Mouse (Mus musculus) liver, embryonic 11.5 days (tissue): Measurements from ENCODE around the gene Pla2g4d. TPM values are rescaled to one million over a fixed set of nuclear protein-coding genes. Genes with fewer than 3 reads are reported as not detected.
A peak's percentile ranks its signal among the peaks of the same experiment; 100 is the strongest.
"Not testable (repeated sequence)": the region's sequence is repeated elsewhere in the genome, so short reads cannot be mapped to it uniquely, and the experiment has no call there.

Experiments used
- ATAC-seq: fragments of 200-750 bp; cut with Nextera tagmentation; replicated peaks from 2 replicates; pipeline ENCODE4 v1.8.0; 2017; ENCODE audit warnings: moderate number of reproducible peaks, mild to moderate bottlenecking, moderate TSS enrichment, moderate library complexity; ENCODE audit not compliant: low FRiP score
- DNase-seq: peaks from one replicate; pipeline ENCODE4 v3.0.0-alpha.2; 2017; ENCODE audit warnings: low spot score
- H3K27ac ChIP-seq: fragments of 300-500 bp; sonication (generic); 2 replicates; pipeline ENCODE4 v1.5.1; 2014; ENCODE audit warnings: mild to moderate bottlenecking, low read depth, low read length, control low read depth
- H3K27me3 ChIP-seq: fragments of 300-500 bp; sonication (generic); replicated peaks from 2 replicates; pipeline ENCODE4 v1.6.1; 2014; ENCODE audit warnings: low read length, mixed read lengths; ENCODE audit not compliant: control insufficient read depth, insufficient read depth
- H3K36me3 ChIP-seq: fragments of 300-500 bp; sonication (generic); 2 replicates; pipeline ENCODE4 v1.6.1; 2014; ENCODE audit warnings: mild to moderate bottlenecking, low read length, moderate library complexity, mixed read lengths; ENCODE audit not compliant: control insufficient read depth, insufficient read depth
- H3K4me1 ChIP-seq: fragments of 300-500 bp; sonication (generic); replicated peaks from 2 replicates; pipeline ENCODE4 v1.6.1; 2014; ENCODE audit warnings: low read length, mixed read lengths; ENCODE audit not compliant: control insufficient read depth, insufficient read depth
- H3K4me2 ChIP-seq: fragments of 300-500 bp; sonication (generic); 2 replicates; pipeline ENCODE4 v1.6.1; 2014; ENCODE audit warnings: mild to moderate bottlenecking, control low read depth, moderate library complexity
- H3K4me3 ChIP-seq: fragments of 300-500 bp; sonication (generic); 2 replicates; pipeline ENCODE4 v1.5.1; 2014; ENCODE audit warnings: low read depth, low read length, control low read depth
- H3K9ac ChIP-seq: fragments of 300-500 bp; sonication (generic); 2 replicates; pipeline ENCODE4 v1.6.1; 2014; ENCODE audit warnings: low read depth, low read length, control low read depth
- H3K9me3 ChIP-seq: fragments of 300-500 bp; sonication (generic); 2 replicates; pipeline ENCODE4 v1.6.1; 2016; ENCODE audit warnings: low read length, inconsistent platforms, mixed read lengths; ENCODE audit not compliant: control insufficient read depth
- WGBS: fragments of 180-500 bp; shearing (Covaris S2); extraction: QIAGEN DNeasy Blood & Tissue Kit; methylation state at CpG from one replicate; pipeline ENCODE4 v1.1.7; 2014; 5-methylcytosine and 5-hydroxymethylcytosine counted together
- polyA plus RNA-seq: library from polyadenylated mRNA; unstranded; fragments of >200 nt; fragmentation: Nextera tagmentation; extraction: Ambion mirVana; gene quantifications from 2 replicates; pipeline ENCODE4 v1.2.1, GENCODE M21; 2014

Pla2g4d gene
- polyA plus RNA-seq, 1 experiment from 2014 or later: not detected

DNA sequence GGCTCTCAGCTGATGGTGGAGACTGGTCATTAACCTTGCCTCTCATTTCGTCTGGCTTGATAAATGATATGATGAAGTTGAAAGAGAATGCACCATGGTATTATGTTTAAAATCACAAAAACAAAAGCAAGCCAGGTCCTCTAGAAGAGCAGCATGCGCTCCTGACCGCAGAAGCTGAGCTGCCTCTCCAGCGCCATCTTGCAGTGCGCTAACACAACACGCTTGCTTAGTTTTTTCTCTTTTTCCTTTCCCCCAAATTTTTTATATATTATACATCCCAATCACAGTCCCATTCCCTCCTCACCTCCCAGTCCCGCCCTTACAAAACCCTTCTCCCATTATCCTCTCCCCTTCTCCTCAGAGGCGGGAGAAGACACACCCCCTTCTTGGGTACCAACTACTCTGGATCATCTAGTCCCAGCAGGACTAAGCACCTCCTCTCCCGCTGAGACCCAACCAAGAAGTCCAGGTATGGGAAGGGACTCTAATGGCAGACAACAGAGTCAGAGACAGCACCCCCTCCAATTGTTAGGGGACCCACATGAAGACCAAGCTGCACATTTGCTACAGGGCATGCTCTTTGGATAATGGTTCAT lies 43.5 kb downstream of the Pla2g4d start:
- H3K9ac ChIP-seq: no peak overlapping the region
- H3K27me3 ChIP-seq: peaks cover 38% of the 10 kb centered on the region
- peak overlapping the region; percentile 66 for H3K4me2 ChIP-seq
- 0 out of 2 replicates have a peak, but pooled peaks cover 2% of the 10 kb centered on the region for H3K4me1 ChIP-seq
- no peak overlapping the region for H3K27ac ChIP-seq
- no peaks in the 10 kb centered on the region for H3K9me3 ChIP-seq
- H3K36me3 ChIP-seq: no peaks in the 10 kb centered on the region
- ATAC-seq (no peak), DNase-seq (no peak)
- 19% methylated on average over 9 of the region's 9 CpGs for WGBS
- peak overlapping the region; percentile 34; the same call in 1 of the 2 replicates for H3K4me3 ChIP-seq

- ATAC-seq (no peak), DNase-seq (no peak)
- Histone ChIP-seq H3K27me3 (peaks cover 38% of the 10 kb centered on the region), H3K27ac (no peak within 1 kb of the TSS), H3K4me2 (peak within 1 kb of the TSS; percentile 66), H3K4me3 (peak within 1 kb of the TSS; percentile 34; the same call in 1 of the 2 replicates), H3K9me3 (no peaks in the 10 kb centered on the region), H3K36me3 (no peaks in the 10 kb centered on the region), H3K9ac (no peak within 1 kb of the TSS), H3K4me1 (0 out of 2 replicates have a peak, but pooled peaks cover 2% of the 10 kb centered on the region)
- 7% methylated on average over 27 of the region's 27 CpGs for WGBS
These were observed 44.1 kb downstream of the Pla2g4d start, which contains the start of gene Pla2g4e for GRCm38 (mm10) chr2:120244679-120245420. Gene Pla2g4e, minus strand, starts transcription at chr2:120245335.

GRCm38 (mm10) chr2:120243995-120244394 lies 45.0 kb downstream of the Pla2g4d start:
- 87% methylated on average over 2 of the region's 2 CpGs for WGBS
- H3K4me3 ChIP-seq: no peak overlapping the region
- no peak overlapping the region for H3K27ac ChIP-seq
- no peak for ATAC-seq
- no peak overlapping the region for H3K4me2 ChIP-seq
- DNase-seq: no peak
- 0 out of 2 replicates have a peak, but pooled peaks cover 2% of the 10 kb centered on the region for H3K4me1 ChIP-seq
- H3K36me3 ChIP-seq: no peaks in the 10 kb centered on the region
- no peak overlapping the region for H3K9ac ChIP-seq
- no peaks in the 10 kb centered on the region for H3K9me3 ChIP-seq
- H3K27me3 ChIP-seq: peaks cover 38% of the 10 kb centered on the region

- Histone ChIP-seq H3K9ac (no peak overlapping the region), H3K4me1 (0 out of 2 replicates have a peak, but pooled peaks cover 2% of the 10 kb centered on the region), H3K4me3 (no peak overlapping the region), H3K27me3 (peaks cover 38% of the 10 kb centered on the region), H3K9me3 (no peaks in the 10 kb centered on the region), H3K27ac (no peak overlapping the region), H3K36me3 (no peaks in the 10 kb centered on the region), H3K4me2 (no peak overlapping the region)
- ATAC-seq (no peak), DNase-seq (no peak)
- WGBS: 62% methylated on average over 5 of the region's 5 CpGs
These were observed 46.1 kb downstream of the Pla2g4d start for GRCm38 (mm10) chr2:120242791-120243467.

- H3K9ac ChIP-seq, H3K9me3 ChIP-seq, H3K4me1 ChIP-seq, H3K27ac ChIP-seq, H3K36me3 ChIP-seq, H3K27me3 ChIP-seq, DNase-seq, H3K4me3 ChIP-seq, H3K4me2 ChIP-seq, ATAC-seq: not testable (repeated sequence)
- 88% methylated on average over 5 of the region's 9 CpGs for WGBS
These were observed 50.3 kb downstream of the Pla2g4d start for GRCm38 (mm10) chr2:120238733-120239132.

DNA sequence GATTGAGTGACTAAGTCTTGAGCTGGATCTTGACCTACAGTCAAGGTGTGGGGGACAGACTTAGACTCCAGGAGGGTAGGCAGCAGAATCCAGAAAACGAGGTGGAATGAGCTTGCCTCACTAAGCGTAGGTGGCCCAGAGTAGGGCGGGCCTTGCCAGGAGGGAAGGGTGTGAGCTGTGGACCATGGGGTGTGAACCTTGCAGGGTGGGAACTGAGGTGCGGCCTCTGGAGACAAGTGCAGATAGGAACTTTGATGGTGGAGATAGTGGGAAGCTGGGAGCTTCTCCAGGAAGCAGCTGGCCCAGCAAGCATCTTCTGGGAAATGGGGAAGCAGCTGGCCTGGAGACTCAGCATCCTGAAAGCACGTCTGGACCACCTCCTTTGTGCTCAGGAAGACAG lies 51.2 kb downstream of the Pla2g4d start:
- Histone ChIP-seq H3K4me2 (no peak overlapping the region), H3K4me1 (0 out of 2 replicates have a peak, but pooled peaks cover 5% of the 10 kb centered on the region), H3K36me3 (no peaks in the 10 kb centered on the region), H3K27ac (no peak overlapping the region), H3K9me3 (no peaks in the 10 kb centered on the region), H3K27me3 (peaks cover under 1% of the 10 kb centered on the region; the same call in 1 of the 2 replicates), H3K4me3 (no peak overlapping the region), H3K9ac (no peak overlapping the region)
- no peak for DNase-seq
- ATAC-seq: no peak
- 62% methylated on average over 5 of the region's 5 CpGs for WGBS

- no peak for DNase-seq
- Histone ChIP-seq H3K36me3 (no peaks in the 10 kb centered on the region), H3K27ac (no peak overlapping the region), H3K4me3 (no peak overlapping the region), H3K4me1 (peaks cover 9% of the 10 kb centered on the region), H3K27me3 (no peaks in the 10 kb centered on the region), H3K9ac (no peak overlapping the region), H3K4me2 (no peak overlapping the region), H3K9me3 (no peaks in the 10 kb centered on the region)
- 67% methylated on average over 3 of the region's 3 CpGs for WGBS
- ATAC-seq: no peak; the same call in 1 of the 2 replicates
These were observed 52.9 kb downstream of the Pla2g4d start for GRCm38 (mm10) chr2:120235947-120236640.

DNA sequence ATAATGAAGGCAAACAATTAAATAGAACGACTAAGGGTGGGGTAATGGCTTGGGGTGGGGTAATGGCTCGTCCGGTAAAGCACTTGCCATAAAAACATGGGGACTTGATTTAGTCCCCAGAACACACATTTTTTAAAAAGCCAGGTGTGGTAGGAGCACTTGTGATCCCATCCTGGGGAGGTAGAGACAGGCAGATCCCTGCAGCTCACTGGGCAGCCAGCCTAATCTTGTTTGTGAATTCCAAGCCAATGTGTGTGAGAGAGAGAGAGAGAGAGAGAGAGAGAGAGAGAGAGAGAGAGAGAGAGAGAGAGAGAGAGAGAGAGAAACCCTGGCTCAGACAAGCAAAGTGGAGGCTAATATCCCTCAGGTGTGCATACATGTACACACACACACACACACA lies 53.6 kb downstream of the Pla2g4d start:
- no peak overlapping the region for H3K4me3 ChIP-seq
- no peak for ATAC-seq
- H3K4me2 ChIP-seq: no peak overlapping the region
- no peaks in the 10 kb centered on the region for H3K9me3 ChIP-seq
- DNase-seq: no peak
- H3K27ac ChIP-seq: no peak overlapping the region
- 77% methylated on average over 3 of the region's 3 CpGs for WGBS
- no peak overlapping the region for H3K9ac ChIP-seq
- peaks cover 9% of the 10 kb centered on the region for H3K4me1 ChIP-seq
- no peaks in the 10 kb centered on the region for H3K27me3 ChIP-seq
- no peaks in the 10 kb centered on the region for H3K36me3 ChIP-seq
